Mouse (Mus musculus) C2C12 (cell line): ENCODE data around the gene Serpinh1. TPM values are rescaled to one million over a fixed set of nuclear protein-coding genes. Genes with fewer than 3 reads are reported as not detected.

Experiments
- H3K27me3 ChIP-seq: one replicate; pipeline ENCODE4 v1.6.1; 2011; ENCODE audit not compliant: control insufficient read depth, insufficient read depth, insufficient read length
- H3K36me3 ChIP-seq: one replicate; pipeline ENCODE4 v1.6.1; 2011; ENCODE audit not compliant: control insufficient read depth, insufficient read depth
- H3K4me3 ChIP-seq: one replicate; pipeline ENCODE4 v1.5.1; 2011; ENCODE audit warnings: mild to moderate bottlenecking, control low read depth; ENCODE audit not compliant: poor library complexity, insufficient read depth, severe bottlenecking
- H3K79me2 ChIP-seq: one replicate; pipeline ENCODE4 v1.6.1; 2011; ENCODE audit not compliant: control insufficient read depth, insufficient read depth
- H3K79me3 ChIP-seq: one replicate; pipeline ENCODE4 v1.6.1; 2011; ENCODE audit warnings: low read depth, control low read depth
- H3ac ChIP-seq: one replicate; pipeline ENCODE3; 2011; ENCODE audit warnings: low read depth; ENCODE audit not compliant: control insufficient read depth, insufficient read length
- CEBPB ChIP-seq: IDR thresholded peaks from one replicate; pipeline ENCODE4 v1.6.1; 2011; ENCODE audit warnings: low read depth, mild to moderate bottlenecking, control low read depth, moderate library complexity
- CTCF ChIP-seq: IDR thresholded peaks from one replicate; pipeline ENCODE4 v1.5.1; 2011; ENCODE audit not compliant: control insufficient read depth, insufficient read depth, insufficient read length
- FOSL1 ChIP-seq: IDR thresholded peaks from one replicate; pipeline ENCODE4 v1.8.0; 2011; ENCODE audit warnings: mild to moderate bottlenecking, low read length; ENCODE audit not compliant: poor library complexity, insufficient read depth, severe bottlenecking
- MAX ChIP-seq: IDR thresholded peaks from one replicate; pipeline ENCODE4 v1.6.1; 2011; ENCODE audit warnings: mild to moderate bottlenecking, control low read depth
- MYOD1 ChIP-seq: IDR thresholded peaks from one replicate; pipeline ENCODE4 v1.6.1; 2011; ENCODE audit warnings: low read depth; ENCODE audit not compliant: control insufficient read depth, insufficient read length
- MYOG ChIP-seq: IDR thresholded peaks from one replicate; pipeline ENCODE4 v1.6.1; 2011; ENCODE audit not compliant: control insufficient read depth, insufficient read length; ENCODE audit errors: extremely low read depth
- USF1 ChIP-seq: IDR thresholded peaks from one replicate; pipeline ENCODE4 v1.6.1; 2011; ENCODE audit warnings: low read depth, mild to moderate bottlenecking, control low read depth, moderate library complexity
- polyA plus RNA-seq: library from polyadenylated mRNA; unstranded; fragments of >200 nt; fragmentation: generic; extraction: Trizol; gene quantifications from one replicate; pipeline ENCODE4 v1.2.1, GENCODE M21; 2012; ENCODE audit warnings: missing spikeins

Serpinh1 gene
- polyA plus RNA-seq, 1 experiment = 1,202 TPM

DNA sequence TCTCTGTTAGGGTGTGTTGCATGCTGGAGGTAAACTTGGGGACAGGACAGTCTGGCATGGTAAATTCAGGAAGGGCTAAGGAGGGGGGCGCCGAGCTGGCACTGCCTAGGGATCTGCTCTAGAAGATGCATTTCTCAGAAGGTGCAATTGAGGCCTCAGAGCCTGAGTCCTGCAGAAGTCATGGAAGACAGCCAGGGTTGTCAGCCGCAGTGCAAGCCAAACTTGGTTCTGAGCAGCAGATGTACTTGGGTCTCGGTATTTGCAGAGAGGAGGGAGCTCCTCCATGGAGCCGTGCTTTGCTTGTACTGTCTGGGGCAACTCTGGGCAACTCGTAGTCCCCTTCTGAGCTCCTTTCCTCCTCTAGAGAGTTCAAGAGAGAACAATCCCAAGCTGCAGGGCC lies 26.9 kb downstream of the Serpinh1 start:
- Histone ChIP-seq H3K27me3 (no peaks in the 10 kb centered on the region), H3K4me3 (no peak overlapping the region), H3ac (no peak overlapping the region), H3K79me3 (no peaks in the 10 kb centered on the region), H3K36me3 (peaks cover 4% of the 10 kb centered on the region), H3K79me2 (no peaks in the 10 kb centered on the region)
- TF ChIP-seq CTCF = no peak
- TF ChIP-seq MYOG = no peak
- no peak for TF ChIP-seq USF1
- TF ChIP-seq FOSL1 = no peak
- TF ChIP-seq MAX = no peak
- TF ChIP-seq MYOD1 = no peak
- no peak for TF ChIP-seq CEBPB

DNA sequence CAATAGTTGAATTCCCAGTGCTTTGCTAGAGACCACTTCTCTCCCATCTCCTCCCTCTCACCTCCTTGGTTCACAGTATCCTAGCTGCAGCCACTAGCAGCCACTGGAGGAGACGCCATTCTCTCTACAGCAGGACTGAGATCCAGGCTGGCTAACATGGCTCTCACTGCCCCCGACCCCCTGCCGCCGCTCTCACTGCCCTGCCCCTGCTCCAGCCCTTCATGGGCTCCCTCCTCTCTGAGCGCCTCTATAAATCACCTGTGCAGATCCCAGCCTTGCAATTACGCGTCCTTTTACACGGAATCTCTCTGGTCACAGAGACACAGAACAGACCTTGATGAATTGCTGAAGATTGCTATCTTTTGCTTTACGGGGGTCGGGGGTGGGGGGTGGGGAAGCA lies 28.2 kb downstream of the Serpinh1 start:
- no peaks in the 10 kb centered on the region for H3K79me3 ChIP-seq
- H3K79me2 ChIP-seq = no peaks in the 10 kb centered on the region
- no peak for TF ChIP-seq CTCF
- no peak for TF ChIP-seq MYOD1
- TF ChIP-seq CEBPB = no peak
- TF ChIP-seq USF1 = no peak
- no peaks in the 10 kb centered on the region for H3K27me3 ChIP-seq
- peaks cover 4% of the 10 kb centered on the region for H3K36me3 ChIP-seq
- H3ac ChIP-seq = no peak overlapping the region
- H3K4me3 ChIP-seq = no peak overlapping the region

DNA sequence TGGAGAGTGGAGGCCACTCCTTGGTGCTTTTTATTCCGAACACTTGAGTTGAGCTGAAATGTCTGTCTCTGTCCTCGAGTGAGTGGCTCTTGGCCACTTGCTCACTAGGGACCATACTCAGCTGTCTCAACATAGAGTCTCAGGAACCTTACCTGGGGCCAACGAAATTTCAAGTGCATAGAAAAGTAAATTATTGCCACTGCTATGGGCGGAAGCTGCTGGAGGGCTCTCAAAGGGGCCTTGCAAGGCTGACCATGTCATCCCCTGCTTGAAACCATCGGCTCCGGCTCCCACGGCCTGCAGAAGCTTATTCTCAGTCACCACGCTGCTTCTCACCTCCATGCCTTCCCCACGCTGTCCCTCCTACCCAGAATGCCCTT lies 29.7 kb downstream of the Serpinh1 start:
- Histone ChIP-seq H3K79me2 (no peaks in the 10 kb centered on the region), H3K79me3 (no peaks in the 10 kb centered on the region), H3ac (no peak overlapping the region), H3K36me3 (peaks cover 4% of the 10 kb centered on the region), H3K27me3 (no peaks in the 10 kb centered on the region), H3K4me3 (no peak overlapping the region)
- TF ChIP-seq MAX (no peak), FOSL1 (no peak), MYOD1 (no peak), MYOG (no peak), CTCF (no peak), CEBPB (no peak), USF1 (no peak)

DNA sequence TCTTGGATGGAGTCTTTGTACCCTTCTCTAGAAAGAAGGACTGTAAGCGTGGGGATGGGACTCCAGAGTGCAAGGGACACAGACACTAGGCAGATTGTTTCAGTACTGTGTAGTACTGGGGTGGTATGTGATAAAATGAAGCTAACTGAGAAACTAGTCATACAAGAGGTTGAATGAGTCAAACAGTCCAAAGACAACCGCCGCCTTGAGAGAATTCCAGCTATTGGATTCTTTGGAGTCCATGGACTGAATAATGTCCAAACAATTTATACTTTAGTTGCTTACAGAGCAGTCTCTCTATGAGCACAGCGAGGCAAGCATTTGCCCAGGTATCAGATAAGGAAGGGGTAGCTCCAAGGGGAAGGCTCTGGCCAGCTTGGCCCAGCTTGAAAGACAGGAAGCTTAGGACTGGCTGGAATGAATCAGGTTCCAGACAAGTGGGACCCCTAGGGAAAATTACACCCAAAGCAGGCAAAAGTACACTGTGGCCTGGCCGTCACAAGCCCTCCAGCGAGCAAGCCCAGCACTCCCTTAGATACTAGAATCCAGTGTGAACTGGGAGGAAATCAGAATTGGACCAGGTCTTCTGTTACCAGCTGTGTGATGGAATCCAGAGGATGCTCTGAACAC lies 30.2 kb downstream of the Serpinh1 start:
- no peak for TF ChIP-seq USF1
- no peak for TF ChIP-seq MYOG
- no peak for TF ChIP-seq CTCF
- TF ChIP-seq FOSL1 = no peak
- no peak for TF ChIP-seq MAX
- TF ChIP-seq MYOD1 = no peak
- TF ChIP-seq CEBPB = no peak
- Histone ChIP-seq H3K79me2 (no peaks in the 10 kb centered on the region), H3K79me3 (no peaks in the 10 kb centered on the region), H3ac (no peak overlapping the region), H3K4me3 (no peak overlapping the region), H3K27me3 (no peaks in the 10 kb centered on the region), H3K36me3 (peaks cover 4% of the 10 kb centered on the region)

DNA sequence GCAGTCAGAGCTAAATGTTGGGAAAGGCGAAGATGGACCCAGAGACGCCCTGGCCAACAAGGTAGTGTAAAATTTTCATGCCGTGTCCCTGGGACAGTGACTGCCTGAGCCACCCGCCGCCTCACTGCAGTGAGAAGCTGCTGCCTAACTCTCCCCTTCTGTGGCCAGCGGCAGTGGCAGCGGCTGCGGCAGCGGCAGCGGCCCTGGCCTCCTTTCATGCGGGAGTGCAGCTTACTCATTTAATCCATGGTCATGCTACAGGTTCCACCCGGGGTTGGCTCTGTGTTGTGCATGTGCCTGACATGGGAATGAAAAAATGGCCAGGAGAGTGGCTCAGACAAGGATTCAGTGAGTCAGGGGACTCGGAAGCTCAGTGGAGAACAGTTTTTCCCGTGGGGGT lies 32.5 kb downstream of the Serpinh1 start:
- Histone ChIP-seq H3K79me2 (no peaks in the 10 kb centered on the region), H3K79me3 (no peaks in the 10 kb centered on the region), H3K27me3 (no peaks in the 10 kb centered on the region), H3K36me3 (peaks cover 8% of the 10 kb centered on the region), H3ac (no peak overlapping the region), H3K4me3 (no peak overlapping the region)
- TF ChIP-seq MYOD1 = no peak
- TF ChIP-seq MYOG = no peak
- TF ChIP-seq MAX = no peak
- TF ChIP-seq USF1 = no peak

DNA sequence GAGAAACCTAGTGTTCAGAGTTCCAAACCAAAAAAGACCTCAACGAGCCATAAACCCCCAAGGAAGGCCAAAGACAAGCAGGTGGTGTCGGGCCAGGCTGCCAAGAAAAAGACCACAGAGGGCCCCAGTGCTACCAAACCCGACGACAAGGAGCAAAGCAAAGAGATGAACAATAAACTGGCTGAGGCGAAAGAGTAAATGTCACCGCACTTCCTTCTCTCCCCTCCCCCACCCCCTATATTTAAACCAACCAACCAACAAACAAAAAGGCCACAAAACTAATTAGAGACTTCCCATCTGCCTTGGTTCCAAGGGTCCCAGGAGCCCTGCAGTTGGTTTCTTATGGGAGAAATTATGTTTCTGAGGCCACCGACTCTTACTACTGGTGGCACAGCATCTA lies 35.6 kb downstream of the Serpinh1 start:
- no peak overlapping the region for H3ac ChIP-seq
- TF ChIP-seq FOSL1 (no peak), MAX (no peak), CTCF (no peak), MYOD1 (no peak), CEBPB (no peak), MYOG (no peak), USF1 (no peak)
- no peaks in the 10 kb centered on the region for H3K27me3 ChIP-seq
- peaks cover 4% of the 10 kb centered on the region for H3K36me3 ChIP-seq
- H3K79me3 ChIP-seq = no peaks in the 10 kb centered on the region
- H3K4me3 ChIP-seq = no peak overlapping the region
- H3K79me2 ChIP-seq = no peaks in the 10 kb centered on the region
